Mouse (Mus musculus): ENCODE results near the gene Csmd2.

GRCm38 (mm10) chr4:128468040-128468439, 480.4 kb downstream of the Csmd2 start:
- TF ChIP-seq CTCF (IDR thresholded peaks at IDR 0.05; ENCODE audit: low read depth) (no peak), EP300 (IDR thresholded peaks at IDR 0.05; ENCODE audit: low read depth) (no peak)

Data from liver, postnatal 0 days (tissue).